Mouse (Mus musculus): ENCODE data around the gene Tns1.

- no peak for TF ChIP-seq CTCF (IDR thresholded peaks at IDR 0.05; ENCODE audit: control insufficient read depth, insufficient read depth, insufficient read length)
- no peak for TF ChIP-seq MYOG (IDR thresholded peaks at IDR 0.05; ENCODE audit: control insufficient read depth, extremely low read depth, insufficient read length)
Measured at GRCm38 (mm10) chr1:74066576-74066975, 57.7 kb downstream of the Tns1 start.

Data from C2C12 (cell line).